Mouse (Mus musculus): ENCODE measurements around the gene Prr14l. TPM values are rescaled to one million over a fixed set of nuclear protein-coding genes. Genes with fewer than 3 reads are reported as not detected.
A peak's percentile ranks its signal among the peaks of the same experiment; 100 is the strongest.
"Not testable (repeated sequence)": the region's sequence is repeated elsewhere in the genome, so short reads cannot be mapped to it uniquely, and the experiment has no call there.

Gene Prr14l
- total and polyA plus RNA-seq, 3 experiments: 37.0 to 135 (median 39.9) TPM

- TF ChIP-seq CHD1 (IDR thresholded peaks at IDR 0.05; ENCODE audit: low read depth, low read length) (no peak), MAZ (IDR thresholded peaks at IDR 0.05; ENCODE audit: low read depth, low read length) (no peak)
Measured at GRCm38 (mm10) chr5:32857781-32858220, 3.7 kb upstream of the Prr14l start (continued).

DNA sequence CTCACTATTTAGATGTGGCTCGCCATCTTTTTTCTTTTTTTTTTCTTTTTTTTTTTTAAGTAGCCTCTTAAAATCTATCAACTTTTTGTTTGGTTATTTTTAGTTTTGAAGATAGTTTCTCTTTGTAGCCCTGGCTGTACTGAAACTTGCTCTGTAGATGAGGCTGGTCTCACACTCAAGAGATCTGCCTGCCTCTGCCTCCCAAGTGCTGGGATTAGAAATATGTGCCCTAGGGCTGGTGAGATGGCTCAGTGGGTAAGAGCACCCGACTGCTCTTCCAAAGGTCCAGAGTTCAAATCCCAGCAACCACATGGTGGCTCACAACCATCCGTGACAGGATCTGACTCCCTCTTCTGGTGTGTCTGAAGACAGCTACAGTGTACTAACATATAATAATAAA is 1.2 kb upstream of the Prr14l start:
- H3K27me3 ChIP-seq (ENCODE audit: control insufficient read depth in 1 of 2, insufficient read depth in 2 of 2, low read length in 2 of 2); H3K9me3 ChIP-seq (replicated peaks; ENCODE audit: insufficient read depth, low read length): not testable (repeated sequence)
- Histone ChIP-seq H3K4me3 (ENCODE audit: control insufficient read depth in 1 of 2, insufficient read depth in 1 of 2, low read depth in 2 of 2, low read length in 2 of 2) (peak overlapping the region in 1 of 2 experiments; percentile 47; a peak in 3 of 4 replicates), H3K79me2 (ENCODE audit: control insufficient read depth, insufficient read depth, low read length, poor library complexity) (peaks cover 35% of the 10 kb centered on the region), H3K4me1 (ENCODE audit: control insufficient read depth in 1 of 2, insufficient read depth in 2 of 2, low read length in 2 of 2) (peaks cover 11 to 13% of the 10 kb centered on the region in 2 experiments), H3K36me3 (ENCODE audit: control insufficient read depth in 1 of 2, insufficient read depth in 2 of 2, low read length in 2 of 2) (peaks cover 9 to 18% of the 10 kb centered on the region in 2 experiments), H3K27ac (ENCODE audit: control insufficient read depth, low read depth, low read length) (peak overlapping the region; percentile 11; the same call in 1 of the 2 replicates), H3K9ac (ENCODE audit: control insufficient read depth, low read depth, low read length, poor library complexity, severe bottlenecking) (peak overlapping the region; percentile 40; the same call in 1 of the 2 replicates)
- peak; percentile 42 for DNase-seq (ENCODE audit: low read depth, low spot score)
- peak; percentile 97 for TF ChIP-seq TBP (IDR thresholded peaks at IDR 0.05; ENCODE audit: low read depth, low read length)

DNA sequence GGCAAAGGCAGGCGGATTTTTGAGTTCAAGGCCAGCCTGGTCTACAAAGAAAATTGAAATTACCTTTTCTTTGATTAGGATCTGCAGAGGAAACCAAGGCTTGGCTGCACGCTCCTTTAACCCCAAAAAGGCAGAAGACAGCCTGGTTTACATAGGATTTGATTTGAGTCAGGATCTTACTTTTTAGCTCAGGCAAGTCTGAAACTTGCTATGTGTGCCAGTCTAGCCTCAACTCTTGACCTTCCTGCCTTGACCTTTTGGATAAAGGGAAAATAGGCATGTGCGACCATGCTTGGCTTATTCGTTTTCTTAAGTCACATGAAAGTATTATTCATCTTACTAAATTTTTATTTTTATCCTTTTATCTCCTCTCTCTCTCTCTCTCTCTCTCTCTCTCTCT is 762 bp upstream of the Prr14l start:
- peaks cover 11 to 22% of the 10 kb centered on the region in 2 experiments for H3K36me3 ChIP-seq (ENCODE audit: control insufficient read depth in 1 of 2, insufficient read depth in 2 of 2, low read length in 2 of 2)
- peak; percentile 64 for DNase-seq (ENCODE audit: low read depth, low spot score)
- peaks cover 38% of the 10 kb centered on the region for H3K79me2 ChIP-seq (ENCODE audit: control insufficient read depth, insufficient read depth, low read length, poor library complexity)
- peaks cover 11 to 13% of the 10 kb centered on the region in 2 experiments for H3K4me1 ChIP-seq (ENCODE audit: control insufficient read depth in 1 of 2, insufficient read depth in 2 of 2, low read length in 2 of 2)
- peak overlapping the region; percentile 62 for H3K27ac ChIP-seq (ENCODE audit: control insufficient read depth, low read depth, low read length)
- H3K4me3 ChIP-seq (ENCODE audit: control insufficient read depth in 1 of 2, insufficient read depth in 1 of 2, low read depth in 2 of 2, low read length in 2 of 2): peak overlapping the region; percentile 47 to 58
- no peaks in the 10 kb centered on the region for H3K27me3 ChIP-seq (ENCODE audit: control insufficient read depth in 1 of 2, insufficient read depth in 2 of 2, low read length in 2 of 2)
- H3K9ac ChIP-seq (ENCODE audit: control insufficient read depth, low read depth, low read length, poor library complexity, severe bottlenecking): peak overlapping the region; percentile 40
- no peaks in the 10 kb centered on the region for H3K9me3 ChIP-seq (replicated peaks; ENCODE audit: insufficient read depth, low read length)
- TF ChIP-seq MEF2A (IDR thresholded peaks at IDR 0.05; ENCODE audit: extremely low read depth, insufficient replicate concordance, low read depth, low read length, poor library complexity, severe bottlenecking) (no peak), MAX (IDR thresholded peaks at IDR 0.05; ENCODE audit: low read length) (no peak; the same call in 1 of the 2 replicates), ETS1 (IDR thresholded peaks at IDR 0.05; ENCODE audit: low read depth, low read length) (no peak), ZC3H11A (IDR thresholded peaks at IDR 0.05; ENCODE audit: low read depth, low read length) (no peak), MYC (IDR thresholded peaks at IDR 0.05; ENCODE audit: low read depth, low read length) (0 out of 2 replicates have a peak, but pooled peaks have one; percentile 50), ZMIZ1 (IDR thresholded peaks at IDR 0.05; ENCODE audit: low read depth, low read length) (0 out of 2 replicates have a peak, but pooled peaks have one; percentile 10), EP300 (IDR thresholded peaks at IDR 0.05; ENCODE audit: low read depth in 1 of 2, low read length in 2 of 2) (0 out of 4 replicates have a peak, but pooled peaks of 1 of the 2 experiments have one; percentile 20), JUND (IDR thresholded peaks at IDR 0.05; ENCODE audit: low read depth, low read length) (no peak), ZKSCAN1 (IDR thresholded peaks at IDR 0.05; ENCODE audit: low read depth, low read length) (no peak), GATA1 (IDR thresholded peaks at IDR 0.05; ENCODE audit: low read depth, low read length) (peak; percentile 40; the same call in 1 of the 2 replicates), TBP (IDR thresholded peaks at IDR 0.05; ENCODE audit: low read depth, low read length) (no peak), SMC3 (IDR thresholded peaks at IDR 0.05; ENCODE audit: low read depth, low read length) (no peak), RCOR1 (IDR thresholded peaks at IDR 0.05; ENCODE audit: low read depth, low read length) (no peak), KAT2A (conservative IDR thresholded peaks at IDR 0.05; ENCODE audit: low read depth, low read length) (no peak), SIN3A (IDR thresholded peaks at IDR 0.05; ENCODE audit: low read length) (no peak), BHLHE40 (IDR thresholded peaks at IDR 0.05; ENCODE audit: borderline replicate concordance, low read depth, low read length) (no peak), POLR2AphosphoS2 (IDR thresholded peaks at IDR 0.05; ENCODE audit: low read length) (no peak), NRF1 (IDR thresholded peaks at IDR 0.05; ENCODE audit: insufficient read depth, low read depth, low read length, poor library complexity, severe bottlenecking) (0 out of 2 replicates have a peak, but pooled peaks have one; percentile 9), TAL1 (IDR thresholded peaks at IDR 0.05; ENCODE audit: low read length) (no peak), ELF1 (IDR thresholded peaks at IDR 0.05; ENCODE audit: low read depth, low read length) (no peak), MAFK (IDR thresholded peaks at IDR 0.05; ENCODE audit: borderline replicate concordance, low read depth, low read length) (no peak), RAD21 (IDR thresholded peaks at IDR 0.05; ENCODE audit: low read depth, low read length) (no peak), POLR2A (IDR thresholded peaks at IDR 0.05; ENCODE audit: control insufficient read depth in 1 of 2, insufficient read depth in 1 of 2, low read depth in 1 of 2, low read length in 2 of 2, poor library complexity in 1 of 2) (no peak), USF2 (IDR thresholded peaks at IDR 0.05; ENCODE audit: borderline replicate concordance in 1 of 2, insufficient read depth in 1 of 2, low read depth in 1 of 2, low read length in 2 of 2) (no peak), USF1 (IDR thresholded peaks at IDR 0.05; ENCODE audit: low read depth, low read length) (no peak), E2F4 (IDR thresholded peaks at IDR 0.05; ENCODE audit: borderline replicate concordance, low read depth, low read length) (no peak), CHD1 (IDR thresholded peaks at IDR 0.05; ENCODE audit: low read depth, low read length) (0 out of 2 replicates have a peak, but pooled peaks have one; percentile 66), CHD2 (IDR thresholded peaks at IDR 0.05; ENCODE audit: low read length) (no peak)
